Mouse (Mus musculus): ENCODE data around the gene Hopx. TPM values are rescaled to one million over a fixed set of nuclear protein-coding genes. Genes with fewer than 3 reads are reported as not detected.

Gene Hopx
- total RNA-seq, 2 experiments from 2014 or later: 76.6 to 77.1 TPM

GRCm38 (mm10) chr5:77133960-77134359 lies 19.0 kb upstream of the Hopx start:
- no peak for DNase-seq (ENCODE audit: low spot score in 2 of 2)

- no peak for DNase-seq (ENCODE audit: low spot score in 2 of 2)
Observed at GRCm38 (mm10) chr5:77132457-77133135, 17.7 kb upstream of the Hopx start.

- no peak for DNase-seq (ENCODE audit: low spot score in 2 of 2)
Observed at GRCm38 (mm10) chr5:77131879-77132278, 17.0 kb upstream of the Hopx start.

GRCm38 (mm10) chr5:77130310-77131020 lies 15.5 kb upstream of the Hopx start:
- no peak for DNase-seq (ENCODE audit: low spot score in 2 of 2)

- no peak for DNase-seq (ENCODE audit: low spot score in 2 of 2)
Observed at GRCm38 (mm10) chr5:77129907-77130306, 15.0 kb upstream of the Hopx start.

GRCm38 (mm10) chr5:77128854-77129253 lies 13.9 kb upstream of the Hopx start:
- DNase-seq (ENCODE audit: low spot score in 2 of 2): no peak

- DNase-seq (ENCODE audit: low spot score in 2 of 2): no peak
Observed at GRCm38 (mm10) chr5:77126415-77126968, 11.6 kb upstream of the Hopx start.

GRCm38 (mm10) chr5:77124817-77125283 lies 9.9 kb upstream of the Hopx start:
- peak; percentile 42 for DNase-seq (ENCODE audit: low spot score in 2 of 2)

GRCm38 (mm10) chr5:77124165-77124564 lies 9.2 kb upstream of the Hopx start:
- no peak for DNase-seq (ENCODE audit: low spot score in 2 of 2)

GRCm38 (mm10) chr5:77123597-77123996 lies 8.7 kb upstream of the Hopx start:
- no peak for DNase-seq (ENCODE audit: low spot score in 2 of 2)

- DNase-seq (ENCODE audit: low spot score in 2 of 2): peak; percentile 42 to 57
Observed at GRCm38 (mm10) chr5:77122254-77123192, 7.6 kb upstream of the Hopx start.

GRCm38 (mm10) chr5:77120701-77121100 lies 5.8 kb upstream of the Hopx start:
- DNase-seq (ENCODE audit: low spot score in 2 of 2): no peak

GRCm38 (mm10) chr5:77119475-77120422 lies 4.8 kb upstream of the Hopx start:
- DNase-seq (ENCODE audit: low spot score in 2 of 2): no peak

- DNase-seq (ENCODE audit: low spot score in 2 of 2): no peak
Observed at GRCm38 (mm10) chr5:77115732-77116131, 811 bp upstream of the Hopx start.

- no peak for DNase-seq (ENCODE audit: low spot score in 2 of 2)
Observed at GRCm38 (mm10) chr5:77113773-77114172, 1.1 kb downstream of the Hopx start.

GRCm38 (mm10) chr5:77112066-77112465 lies 2.9 kb downstream of the Hopx start:
- DNase-seq (ENCODE audit: low spot score in 2 of 2): no peak

- no peak for DNase-seq (ENCODE audit: low spot score in 2 of 2)
Observed at GRCm38 (mm10) chr5:77109814-77110213, 5.1 kb downstream of the Hopx start.

GRCm38 (mm10) chr5:77108806-77109205 lies 6.1 kb downstream of the Hopx start:
- no peak for DNase-seq (ENCODE audit: low spot score in 2 of 2)

GRCm38 (mm10) chr5:77107146-77107822 lies 7.6 kb downstream of the Hopx start:
- no peak for DNase-seq (ENCODE audit: low spot score in 2 of 2)
